Mouse (Mus musculus): ENCODE results near the gene Rcsd1. TPM values are rescaled to one million over a fixed set of nuclear protein-coding genes. Genes with fewer than 3 reads are reported as not detected.
A peak's percentile ranks its signal among the peaks of the same experiment; 100 is the strongest.

Rcsd1 gene
- polyA plus RNA-seq, 1 experiment, result 13.2 TPM

DNA sequence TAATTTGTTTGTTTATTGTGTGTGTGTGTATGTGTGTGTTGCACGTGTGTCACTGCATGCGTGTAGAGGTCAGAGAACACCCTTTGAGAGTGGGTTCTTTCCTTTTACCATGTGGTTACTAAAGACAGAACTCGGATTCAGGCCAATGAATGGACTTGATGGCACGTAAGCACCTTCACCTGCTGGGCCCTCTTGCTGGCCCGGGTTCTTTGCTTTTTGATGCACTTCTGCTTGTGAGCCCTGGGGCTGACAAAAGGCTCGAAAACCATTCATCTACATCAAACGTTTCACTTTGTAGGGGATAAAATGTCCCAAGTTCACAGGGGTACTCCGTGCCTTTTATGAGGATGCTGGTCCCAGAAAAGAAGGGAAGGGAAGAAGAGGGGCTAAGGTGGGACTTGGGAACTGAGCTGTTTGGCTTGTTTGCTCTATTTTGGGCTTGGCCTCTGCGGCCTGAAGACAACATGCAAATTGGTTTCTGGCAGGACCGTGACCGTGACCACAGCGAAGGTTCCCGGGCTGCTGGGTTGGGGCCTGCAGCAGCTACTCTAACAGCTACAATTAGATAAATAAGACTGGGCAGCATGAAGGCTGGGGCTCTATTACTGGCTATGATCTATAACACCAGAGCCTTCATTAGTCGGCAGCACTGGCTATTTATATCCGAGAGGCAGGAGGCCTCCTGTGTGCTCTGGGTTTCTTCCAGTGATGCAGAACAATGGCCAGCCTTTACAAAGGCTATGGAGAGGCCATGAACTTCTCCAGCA lies 46.9 kb downstream of the Rcsd1 start:
- no peak for DNase-seq (ENCODE audit: low spot score)

DNA sequence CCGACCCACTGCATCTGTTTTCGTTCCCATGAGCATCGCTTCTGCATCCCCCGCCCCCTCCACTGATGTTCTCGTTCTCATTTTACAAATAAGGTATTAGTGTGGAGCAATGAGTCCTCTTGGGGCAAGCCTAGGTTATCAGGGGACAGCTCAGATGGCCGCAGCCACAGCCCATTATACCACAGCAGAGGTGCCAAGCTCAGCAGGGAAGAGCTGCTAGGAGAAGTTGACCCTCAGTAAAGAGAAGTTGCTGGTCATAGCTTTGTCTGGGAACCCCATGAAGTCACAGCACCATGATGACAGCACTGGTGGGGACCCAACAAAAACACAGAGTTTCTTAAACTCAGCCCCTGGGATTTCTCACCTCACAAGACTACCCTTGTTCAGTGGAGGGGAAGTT lies 47.8 kb downstream of the Rcsd1 start:
- no peak for DNase-seq (ENCODE audit: low spot score)

DNA sequence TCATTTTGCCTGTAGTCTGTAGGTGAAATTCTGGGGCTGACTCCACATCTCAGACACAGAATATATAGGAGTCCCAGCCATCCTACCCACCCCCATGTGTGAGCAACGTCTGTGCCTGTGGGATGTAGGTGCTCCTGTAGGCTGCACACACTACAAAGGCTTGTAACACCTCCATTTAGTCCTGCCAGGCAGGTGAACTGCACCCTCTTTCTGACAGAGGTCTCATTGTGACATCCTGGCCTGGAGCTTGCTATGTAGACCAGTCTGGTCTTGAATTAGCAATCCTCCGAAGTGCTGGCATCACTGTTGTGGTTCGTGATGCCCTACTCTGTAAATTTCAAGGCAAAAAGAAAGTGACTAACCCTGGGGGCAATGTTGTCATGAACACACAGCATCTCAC lies 48.4 kb downstream of the Rcsd1 start:
- no peak for DNase-seq (ENCODE audit: low spot score)

DNA sequence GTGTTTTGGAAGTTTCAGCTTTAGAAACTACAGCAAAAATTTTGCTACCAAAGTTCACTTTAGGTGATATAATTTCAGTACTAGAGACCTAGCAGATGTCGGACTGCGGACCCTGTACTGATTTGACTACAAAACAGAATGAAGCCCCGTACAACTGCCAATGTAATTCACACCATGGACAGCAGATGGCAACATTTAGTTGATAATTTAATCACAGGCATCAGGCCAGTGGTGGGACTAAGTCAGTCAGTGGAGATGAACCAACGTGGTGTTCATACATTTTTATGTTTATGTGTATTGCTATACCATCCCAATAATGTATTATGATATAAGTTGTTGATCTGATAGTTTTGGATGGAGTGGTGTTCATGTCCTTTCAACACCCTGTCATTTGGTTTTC lies 48.8 kb downstream of the Rcsd1 start:
- no peak for DNase-seq (ENCODE audit: low spot score)

DNA sequence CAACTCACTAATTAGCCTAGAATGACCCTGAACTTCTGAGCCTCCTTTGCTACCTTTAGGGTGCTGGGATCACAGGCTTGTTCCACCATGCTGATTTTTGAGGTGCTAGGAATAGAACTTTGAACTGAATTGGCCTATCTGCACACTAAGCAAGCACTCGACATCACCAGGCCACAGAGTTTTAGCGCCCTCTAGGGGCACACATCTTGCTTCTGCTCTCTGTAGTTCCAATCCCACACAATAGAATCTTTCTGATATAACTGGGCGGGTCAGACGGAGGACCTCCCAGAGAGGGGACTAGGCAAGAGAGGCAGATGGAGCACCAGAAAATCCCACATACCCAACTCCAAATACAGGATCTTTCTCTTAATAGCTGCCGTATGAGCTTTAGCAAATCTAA lies 51.0 kb downstream of the Rcsd1 start:
- peak; percentile 42 for DNase-seq (ENCODE audit: low spot score)

DNA sequence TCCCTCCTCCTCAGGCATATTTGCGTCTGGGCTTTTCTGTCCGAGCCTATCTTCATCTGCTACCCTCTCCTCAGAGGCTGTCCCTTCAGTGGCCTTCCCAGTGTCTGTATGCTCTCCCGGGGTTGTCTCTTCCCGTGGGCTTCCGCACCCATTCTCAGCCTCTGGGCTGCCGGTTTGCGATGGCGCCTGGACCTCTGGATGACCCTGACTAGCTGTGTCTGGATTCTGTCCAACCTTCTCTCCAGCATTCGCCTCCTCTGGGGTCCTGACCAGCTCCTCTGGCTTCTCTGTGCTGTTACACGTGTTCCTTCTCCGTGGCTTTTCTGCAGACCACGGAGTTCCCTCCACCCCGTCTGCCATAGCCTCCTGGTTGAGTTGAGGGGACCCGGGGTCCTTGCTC lies 54.1 kb downstream of the Rcsd1 start:
- no peak for DNase-seq (ENCODE audit: low spot score)

DNA sequence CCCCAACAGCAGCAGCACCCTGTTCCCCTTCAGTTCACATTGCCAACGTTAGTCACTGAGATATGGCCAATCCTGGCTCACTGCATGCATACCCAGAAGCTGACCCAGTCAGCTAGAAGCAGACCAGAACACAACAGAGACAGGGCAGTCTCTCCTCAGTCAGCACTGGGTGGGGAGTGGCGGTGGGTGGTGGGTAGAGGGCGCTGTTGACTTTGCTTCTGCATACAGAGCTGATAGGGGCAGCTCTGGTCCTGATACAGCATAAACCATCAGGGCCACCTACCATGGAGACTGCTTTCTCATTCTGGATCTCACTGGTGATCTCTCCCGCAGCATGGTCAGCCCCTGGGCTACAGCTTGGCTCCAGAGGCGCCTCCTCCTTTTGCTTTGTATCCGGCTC lies 54.5 kb downstream of the Rcsd1 start:
- no peak for DNase-seq (ENCODE audit: low spot score)

DNA sequence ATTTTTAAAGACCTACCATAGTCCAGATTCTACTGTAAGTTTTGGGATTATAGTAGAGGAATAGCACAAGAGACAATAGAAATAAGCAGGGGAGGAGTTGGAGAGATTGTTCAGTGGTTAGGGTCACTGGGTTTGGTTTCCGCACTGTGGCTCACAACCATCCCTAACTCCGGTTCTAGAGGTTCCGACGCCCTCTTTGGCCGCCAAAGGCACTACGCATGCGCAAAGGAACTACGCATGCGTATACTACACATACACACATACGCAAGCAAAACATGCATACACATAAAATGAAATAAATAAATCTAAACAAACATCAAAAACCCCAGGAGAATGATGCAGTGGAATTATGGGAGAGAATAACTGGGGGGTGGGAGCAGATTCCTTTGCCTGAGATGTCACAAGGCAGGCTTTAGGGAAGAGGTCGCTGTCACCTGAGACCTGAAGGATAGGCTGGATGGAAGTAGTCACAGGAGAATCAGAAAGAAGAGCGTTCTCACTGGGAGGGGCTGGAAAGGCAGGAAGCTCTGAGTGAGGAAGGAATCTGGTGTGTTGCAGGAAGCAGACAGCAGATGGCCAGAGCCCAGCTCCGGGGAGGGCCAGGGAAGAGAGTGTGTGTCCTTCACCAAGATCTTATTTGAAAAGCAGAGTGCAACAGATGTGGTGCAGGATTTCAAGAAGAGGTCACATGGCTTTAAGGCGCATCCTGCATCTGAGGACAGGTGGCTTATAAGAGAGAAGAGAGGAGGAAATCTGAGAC lies 56.3 kb downstream of the Rcsd1 start:
- DNase-seq (ENCODE audit: low spot score), result no peak

DNA sequence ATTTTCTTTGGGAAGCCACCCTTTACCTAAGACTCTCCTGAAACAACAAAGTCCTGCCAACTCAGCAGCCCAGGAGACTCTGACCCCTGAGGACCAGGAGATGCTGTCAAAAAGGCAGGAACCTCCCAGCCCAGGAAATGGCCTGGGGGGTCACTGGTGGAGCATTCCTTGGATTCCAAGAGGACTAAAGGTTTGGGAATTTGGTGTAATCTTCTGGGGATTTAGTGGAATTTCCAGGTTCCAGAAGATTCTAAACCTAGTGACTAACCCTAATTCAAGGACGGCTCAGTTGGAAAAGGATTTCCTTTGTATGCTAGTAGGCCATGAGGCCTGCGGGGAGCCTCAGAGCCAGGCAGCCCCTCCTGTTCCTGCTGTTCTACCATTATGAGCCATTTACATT lies 57.0 kb downstream of the Rcsd1 start:
- no peak for DNase-seq (ENCODE audit: low spot score)

DNA sequence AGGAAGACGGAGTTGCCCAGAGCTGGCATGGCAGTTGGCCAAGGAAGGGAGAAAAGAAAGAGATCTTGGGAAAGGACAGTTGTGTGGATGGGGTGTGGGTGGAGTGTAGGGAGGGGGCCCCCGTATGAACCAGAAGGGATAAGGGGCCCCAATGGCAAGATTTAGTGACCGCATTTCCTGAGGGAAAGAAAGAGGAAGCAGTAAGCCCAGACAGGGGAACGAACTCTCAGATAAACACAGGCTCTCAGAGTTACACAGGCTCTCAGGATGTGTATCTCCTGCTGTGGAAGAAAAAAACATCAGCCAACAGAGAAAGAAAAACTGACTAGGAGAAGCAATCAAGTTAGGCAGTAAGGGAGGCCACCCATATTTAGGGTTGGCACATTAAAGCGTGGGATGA lies 58.4 kb downstream of the Rcsd1 start:
- no peak for DNase-seq (ENCODE audit: low spot score)

DNA sequence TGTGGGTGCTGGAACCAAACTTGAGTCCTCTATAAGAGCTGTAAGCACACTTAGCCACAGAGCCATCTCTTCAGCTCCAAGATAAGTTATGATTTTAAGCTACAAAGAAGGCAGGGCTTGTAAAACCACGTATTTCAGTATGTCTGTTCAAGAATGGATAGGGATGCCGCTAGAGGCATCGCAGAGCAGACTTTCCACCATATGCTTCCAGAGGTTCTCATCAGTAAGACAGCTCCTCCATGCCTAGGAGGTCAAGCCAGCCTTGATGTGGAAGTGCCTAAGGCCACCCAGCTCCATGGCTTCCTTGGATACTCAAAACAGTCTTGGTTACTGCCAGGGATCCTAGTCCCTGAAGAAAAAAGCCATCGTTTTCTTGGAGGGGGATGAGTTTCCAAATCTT lies 64.5 kb downstream of the Rcsd1 start:
- DNase-seq (ENCODE audit: low spot score), result no peak

DNA sequence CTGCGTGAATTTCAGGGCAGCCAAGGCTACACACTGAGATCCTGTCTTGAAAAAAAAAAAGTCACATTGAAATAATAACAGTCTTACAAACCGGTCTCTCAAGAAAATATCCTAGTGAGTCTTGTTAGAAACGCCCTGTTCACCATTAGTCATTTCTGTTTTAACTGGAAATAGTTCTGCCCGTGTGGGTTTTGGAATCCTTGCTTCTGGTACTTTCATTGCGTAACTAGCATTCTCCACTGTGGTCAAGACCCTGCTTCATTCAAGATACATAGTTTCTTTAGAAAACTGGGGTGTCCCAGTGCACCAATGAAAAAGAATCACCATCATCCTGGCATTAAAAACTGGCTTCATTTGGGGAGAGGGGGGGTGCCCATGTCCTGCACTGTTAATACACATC lies 65.8 kb downstream of the Rcsd1 start:
- no peak for DNase-seq (ENCODE audit: low spot score)

DNA sequence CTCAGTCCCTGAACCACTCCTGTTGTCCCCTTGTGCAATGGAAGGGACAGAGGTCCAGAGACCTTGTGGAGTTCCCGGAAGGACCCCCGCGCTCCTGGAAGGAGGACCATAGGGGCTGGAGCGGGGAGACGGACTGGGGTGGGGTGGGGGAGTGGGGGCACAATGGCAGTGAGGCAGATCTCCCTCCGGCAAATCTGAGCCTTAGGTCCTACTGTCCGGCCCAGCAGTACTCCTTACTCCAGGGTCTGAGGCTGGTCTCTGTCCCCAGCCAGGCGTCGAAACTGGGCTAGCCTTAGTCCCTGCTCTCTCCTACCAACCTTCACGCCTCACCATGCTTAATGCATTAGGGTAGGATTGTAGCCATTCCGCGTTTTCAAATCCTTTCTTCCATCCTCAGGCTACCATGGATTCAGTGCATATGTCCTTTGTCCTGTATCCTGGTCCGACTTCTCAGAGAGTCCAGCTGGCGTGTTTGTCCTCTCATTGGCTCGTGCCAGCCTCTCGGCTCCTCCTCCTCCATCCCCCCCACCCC lies 66.7 kb downstream of the Rcsd1 start:
- DNase-seq (ENCODE audit: low spot score), result no peak

DNA sequence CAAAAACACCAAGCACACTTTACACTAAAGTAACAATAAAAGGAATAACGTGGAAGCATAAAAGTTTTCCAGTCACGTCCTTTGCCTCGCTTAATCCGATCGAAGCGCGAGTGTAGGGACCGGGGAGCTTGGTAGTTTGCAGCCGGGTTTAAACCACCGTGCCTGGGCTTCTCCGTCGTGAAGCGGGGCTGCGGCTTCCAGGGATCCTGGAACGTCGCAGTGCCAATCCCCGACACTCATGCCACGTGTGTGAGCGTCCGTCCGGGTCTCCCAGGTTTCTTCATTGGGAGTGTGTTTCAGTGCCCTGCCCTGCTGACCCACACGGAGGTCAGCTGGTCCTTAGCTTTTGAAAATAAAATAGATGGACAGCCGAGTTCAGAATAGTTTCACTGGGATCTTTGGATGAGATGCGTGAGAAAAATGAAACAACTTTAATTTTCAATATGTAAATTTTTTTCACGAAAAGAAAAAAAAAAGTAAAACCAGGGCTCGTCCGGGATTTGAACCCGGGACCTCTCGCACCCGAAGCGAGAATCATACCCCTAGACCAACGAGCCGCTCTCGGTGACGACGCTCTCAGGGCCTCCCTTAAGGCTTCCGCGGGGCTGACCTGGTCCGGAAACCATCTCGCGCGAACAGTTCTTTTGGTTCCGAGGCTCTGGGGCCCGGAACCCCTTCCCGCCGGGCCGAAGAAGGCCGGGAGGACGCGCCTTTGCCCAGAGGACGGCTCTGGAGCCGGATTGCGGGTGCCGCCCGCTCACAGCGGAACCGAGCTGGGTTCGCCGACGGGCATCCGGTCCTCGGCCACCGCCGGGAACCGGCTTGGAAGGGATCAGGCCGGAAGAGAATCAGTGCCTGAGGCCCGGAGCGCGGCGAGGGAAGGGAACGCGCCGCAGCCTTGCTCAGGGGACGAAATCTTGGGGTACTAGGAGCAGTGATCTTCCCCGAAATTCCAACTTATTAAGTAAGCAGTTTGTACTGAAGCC lies 67.5 kb downstream of the Rcsd1 start:
- peak; percentile 99 for DNase-seq (ENCODE audit: low spot score)

DNA sequence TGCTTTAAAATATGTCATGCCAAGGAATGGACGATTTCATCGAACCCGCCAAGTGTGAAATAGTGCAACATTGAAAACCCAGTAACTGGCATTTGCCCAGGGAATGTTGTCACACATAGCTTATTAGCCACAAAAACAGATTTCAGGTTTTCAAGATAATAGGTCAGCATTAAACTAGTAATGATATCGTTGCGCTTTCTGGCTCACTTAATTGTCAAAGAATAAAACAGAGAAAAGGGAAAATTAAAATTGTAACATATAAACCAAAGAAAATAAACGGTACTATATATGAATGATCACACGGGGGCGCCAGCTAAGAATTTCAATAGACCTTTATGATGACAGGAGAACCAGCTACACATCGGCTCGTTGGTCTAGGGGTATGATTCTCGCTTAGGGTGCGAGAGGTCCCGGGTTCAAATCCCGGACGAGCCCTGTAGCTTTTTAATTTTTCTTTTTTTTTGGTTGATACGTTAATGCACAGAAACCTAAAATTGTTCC lies 68.2 kb downstream of the Rcsd1 start:
- DNase-seq (ENCODE audit: low spot score), result peak; percentile 50

DNA sequence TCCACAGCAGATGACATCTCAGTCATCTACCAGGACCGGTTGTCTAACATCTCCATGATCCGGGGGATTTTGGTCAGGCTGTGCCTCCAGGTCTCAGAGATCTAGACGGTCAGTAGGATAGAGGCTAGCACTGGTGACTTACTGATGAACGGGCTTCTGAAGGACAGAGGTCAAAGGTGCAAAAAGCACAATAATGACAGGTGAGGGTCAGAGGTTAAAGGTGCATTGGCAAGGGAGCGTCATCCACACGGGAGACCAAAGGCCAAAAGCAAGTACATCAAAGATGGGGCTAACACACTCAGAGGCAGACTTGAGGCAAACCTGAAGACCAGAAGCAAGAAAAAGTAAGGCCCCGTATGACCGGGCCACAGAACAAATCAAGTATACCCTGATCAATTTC lies 73.3 kb downstream of the Rcsd1 start:
- no peak for DNase-seq (ENCODE audit: low spot score)

DNA sequence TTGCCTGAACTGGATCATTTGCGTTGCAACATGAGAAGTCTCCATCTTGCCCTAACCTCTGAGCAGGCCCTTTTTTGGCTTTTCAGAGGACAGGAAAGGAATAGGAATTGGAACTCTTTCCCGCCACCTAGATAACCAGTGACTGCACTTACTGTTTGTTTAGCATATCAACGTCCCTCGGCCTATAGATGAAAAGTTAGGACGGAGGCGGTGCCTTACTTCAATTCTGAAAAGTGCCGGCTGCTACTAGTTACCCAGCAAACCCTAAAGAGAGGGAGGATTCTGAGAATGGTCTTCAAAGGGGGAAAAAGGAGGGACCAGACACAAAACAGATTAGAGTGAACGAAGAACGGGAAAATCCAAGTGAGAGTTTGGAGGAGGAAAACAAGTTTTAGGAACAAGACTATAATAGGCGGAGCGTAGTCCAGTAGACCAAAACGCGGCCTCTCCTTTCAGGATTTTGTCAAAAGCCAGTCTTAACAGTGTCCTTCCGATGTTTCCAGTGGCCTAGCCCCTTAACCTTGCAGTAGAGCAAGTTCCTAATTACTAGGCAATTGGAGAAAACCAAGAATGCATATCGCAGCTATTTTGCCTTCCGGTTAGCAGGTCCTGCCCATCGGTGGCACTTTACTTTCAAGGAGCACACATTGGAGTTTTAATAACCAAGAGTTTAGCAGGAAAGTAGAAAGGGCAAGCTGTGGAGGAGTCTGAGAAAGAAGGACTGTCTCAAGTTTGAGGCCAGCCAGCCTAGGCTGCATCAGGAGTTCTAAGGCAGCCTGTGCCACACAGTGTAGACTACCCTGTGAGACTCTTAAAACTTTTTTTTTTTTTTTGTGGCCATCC lies 74.3 kb downstream of the Rcsd1 start:
- no peak for DNase-seq (ENCODE audit: low spot score)

DNA sequence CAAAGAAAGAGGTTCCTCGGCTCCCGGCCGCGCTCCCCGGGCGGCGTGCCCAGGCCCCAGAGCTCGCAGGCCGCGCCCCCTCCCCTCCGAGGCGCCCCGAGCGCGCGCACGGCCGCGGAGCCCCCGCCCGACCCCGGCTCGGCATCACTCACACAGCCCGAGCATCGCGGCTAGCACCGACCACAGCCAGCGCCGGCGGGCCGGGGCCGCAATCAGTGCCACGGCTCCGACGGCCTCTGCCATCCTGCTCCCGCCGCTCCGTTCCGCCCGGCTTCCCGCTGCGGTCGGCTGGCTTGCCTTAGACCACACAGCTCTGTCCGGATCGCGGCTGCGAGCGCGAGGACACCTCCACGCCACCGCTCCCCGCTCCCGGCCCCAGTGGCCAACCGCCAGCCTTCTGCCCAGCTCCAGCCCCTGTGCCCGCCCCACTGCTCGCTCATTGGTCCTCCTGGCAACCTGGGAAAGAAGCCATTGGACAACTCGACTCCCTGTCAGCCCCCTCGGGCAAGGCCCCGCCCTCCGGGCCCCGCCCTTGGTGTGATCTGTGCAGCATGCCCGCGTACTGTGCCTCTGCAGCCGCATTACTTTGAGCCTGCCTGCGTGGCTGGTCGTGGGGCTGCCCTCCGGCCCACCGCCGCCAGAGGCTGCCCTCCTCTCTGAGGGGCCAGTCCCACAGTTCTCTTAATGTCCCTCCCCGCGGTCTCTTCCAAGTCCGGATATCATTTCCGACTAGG lies 75.2 kb downstream of the Rcsd1 start, which contains the start of gene Mpzl1:
TSS of gene Mpzl1 (minus strand) at position 388 of the 734 bp plus-strand sequence.
- peak; percentile 98 for DNase-seq (ENCODE audit: low spot score)

DNA sequence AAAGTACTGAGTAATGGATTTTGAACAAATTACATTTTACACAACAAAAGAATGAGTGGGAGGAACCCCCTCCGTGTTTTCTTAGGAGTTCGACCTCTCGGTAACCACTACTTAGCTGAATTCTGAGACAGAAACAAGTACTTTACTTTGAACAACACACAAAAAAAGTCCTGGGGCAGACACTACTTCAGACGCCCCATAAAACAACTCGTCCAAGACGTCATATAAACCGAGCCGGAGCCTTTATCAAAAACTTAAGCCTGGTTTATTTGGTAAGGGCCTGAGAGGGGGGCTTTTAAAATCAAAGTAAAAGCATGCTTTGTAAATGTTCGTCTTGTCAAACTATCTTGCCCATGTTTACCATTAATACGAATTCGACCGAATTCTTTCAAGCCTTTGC lies 76.2 kb downstream of the Rcsd1 start:
- DNase-seq (ENCODE audit: low spot score), result no peak

DNA sequence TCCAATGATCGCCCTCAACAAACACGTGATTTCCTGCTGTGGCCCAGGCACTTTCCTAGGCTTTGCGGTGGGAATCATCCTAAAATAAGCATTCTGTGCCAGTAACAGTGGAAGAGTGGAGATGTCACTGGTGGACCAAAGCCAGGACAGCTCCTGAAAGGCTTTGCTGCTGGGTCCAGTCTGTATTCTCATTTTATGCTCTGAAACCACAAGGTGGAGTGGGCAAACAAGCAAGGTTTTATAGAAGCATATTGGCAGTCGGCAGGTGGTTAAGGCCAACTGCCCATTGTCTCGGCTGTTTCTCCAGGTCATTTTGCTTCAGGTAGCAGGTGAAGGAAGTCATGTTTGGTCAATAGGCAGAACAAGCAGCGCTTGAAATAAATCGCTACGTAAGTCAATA lies 78.4 kb downstream of the Rcsd1 start:
- no peak for DNase-seq (ENCODE audit: low spot score)

Data from urinary bladder, adult 2 months (tissue).